Mouse (Mus musculus): Measurements from ENCODE around the gene Pex11g. TPM values are rescaled to one million over a fixed set of nuclear protein-coding genes. Genes with fewer than 3 reads are reported as not detected.

The Pex11g gene
- polyA plus RNA-seq, 1 experiment from 2014 or later = 3.7 TPM

DNA sequence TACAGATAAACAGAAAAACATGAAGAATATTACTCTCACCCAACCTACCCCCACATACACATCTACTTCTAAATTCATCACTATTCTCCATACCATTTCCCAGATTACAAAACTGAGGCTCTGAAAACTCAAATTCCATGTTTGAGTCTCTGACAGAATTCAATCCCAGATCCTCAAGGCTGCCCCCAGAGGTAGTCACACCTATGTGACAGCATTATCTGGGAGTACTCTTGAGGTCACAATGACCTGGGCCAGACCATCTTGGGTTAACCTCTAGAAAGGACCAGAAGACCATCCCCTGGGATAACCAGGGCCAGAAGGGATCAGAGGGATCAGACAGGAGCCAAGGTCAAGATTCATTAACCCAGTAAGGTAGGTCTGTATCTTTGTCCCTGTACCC, 3.1 kb upstream of the Pex11g start, which contains the start of gene Tex45:
Tex45 (plus strand) TSS at position 301 of the 400 bp plus-strand sequence.
- peaks cover 8% of the 10 kb centered on the region; the same call in 1 of the 2 replicates for H3K4me1 ChIP-seq
- no peaks in the 10 kb centered on the region for H3K9me3 ChIP-seq (replicated peaks)
- H3K27me3 ChIP-seq = peaks cover 5% of the 10 kb centered on the region; the same call in 1 of the 2 replicates
- no peak within 1 kb of the TSS for H3K9ac ChIP-seq
- H3K4me2 ChIP-seq (replicated peaks) = no peak within 1 kb of the TSS
- H3K36me3 ChIP-seq = no peaks in the 10 kb centered on the region
- no peak within 1 kb of the TSS for H3K4me3 ChIP-seq
- H3K27ac ChIP-seq = no peak within 1 kb of the TSS
- no peak for ATAC-seq (ENCODE audit: low FRiP score)

DNA sequence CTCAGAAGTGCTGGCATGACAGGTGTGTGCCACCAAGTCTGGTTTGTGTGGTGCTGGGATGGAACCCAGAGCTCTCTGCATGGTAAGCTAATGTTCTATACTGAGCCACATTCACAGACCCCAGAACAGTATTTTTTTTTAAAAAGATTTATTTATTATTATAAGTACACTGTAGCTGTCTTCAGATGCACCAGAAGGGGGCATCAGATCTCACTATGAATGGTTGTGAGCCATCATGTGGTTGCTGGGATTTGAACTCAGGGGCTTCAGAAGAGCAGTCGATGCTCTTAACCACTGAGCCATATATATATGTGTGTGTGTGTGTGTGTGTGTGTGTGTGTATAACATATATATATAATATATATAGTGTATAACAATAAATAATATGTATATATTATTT, 1.4 kb upstream of the Pex11g start:
- 93% methylated on average over 1 of the region's 1 CpGs for WGBS
- H3K27me3 ChIP-seq = no peaks in the 10 kb centered on the region
- H3K9ac ChIP-seq = no peak overlapping the region
- H3K4me3 ChIP-seq = no peak overlapping the region
- H3K4me2 ChIP-seq (replicated peaks) = no peak overlapping the region
- peaks cover 8% of the 10 kb centered on the region; the same call in 1 of the 2 replicates for H3K4me1 ChIP-seq
- ATAC-seq (ENCODE audit: low FRiP score) = no peak
- no peaks in the 10 kb centered on the region for H3K9me3 ChIP-seq (replicated peaks)
- no peaks in the 10 kb centered on the region for H3K36me3 ChIP-seq
- no peak overlapping the region for H3K27ac ChIP-seq

DNA sequence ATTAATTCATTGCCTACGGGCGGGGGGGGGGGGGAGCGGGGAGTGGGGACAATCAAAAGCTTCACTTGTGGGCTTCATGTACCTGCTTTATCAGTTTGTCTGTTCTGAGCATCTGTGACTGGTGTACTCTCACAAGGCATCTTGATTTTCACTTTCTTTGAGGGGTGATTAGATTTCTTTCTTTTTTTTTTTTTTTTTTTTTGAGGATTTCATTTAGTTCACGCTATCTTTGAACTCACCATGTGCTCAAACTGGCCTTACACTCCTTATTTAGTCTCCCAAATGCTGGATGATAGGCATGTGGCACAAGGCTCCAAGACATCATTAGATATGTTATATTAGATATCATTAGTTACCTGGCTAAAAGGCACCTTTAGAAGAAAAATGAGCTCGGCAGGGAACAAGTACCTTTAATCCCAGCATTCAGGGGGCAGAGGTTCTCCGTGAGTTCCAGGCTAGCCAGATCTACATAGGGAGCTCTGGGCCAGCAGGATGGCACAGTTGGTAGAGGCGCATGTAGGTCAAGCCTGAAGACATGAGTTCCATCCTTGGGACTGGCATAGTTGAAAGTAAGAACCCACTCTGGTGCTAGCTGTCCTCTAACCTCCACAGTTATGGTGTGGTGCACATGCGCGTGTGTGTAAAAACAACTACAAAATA, 536 bp upstream of the Pex11g start:
- Histone ChIP-seq H3K27ac (peak overlapping the region; percentile 89), H3K27me3 (no peaks in the 10 kb centered on the region), H3K9me3 (replicated peaks) (no peaks in the 10 kb centered on the region), H3K36me3 (no peaks in the 10 kb centered on the region), H3K9ac (peak overlapping the region; percentile 68), H3K4me1 (peaks cover 8% of the 10 kb centered on the region; the same call in 1 of the 2 replicates), H3K4me3 (peak overlapping the region; percentile 35), H3K4me2 (replicated peaks) (peak overlapping the region; percentile 67)
- 57% methylated on average over 9 of the region's 9 CpGs for WGBS
- ATAC-seq (ENCODE audit: low FRiP score) = peak; percentile 41

- 60% methylated on average over 5 of the region's 5 CpGs for WGBS
- no peak for ATAC-seq (ENCODE audit: low FRiP score)
- Histone ChIP-seq H3K27ac (no peak overlapping the region), H3K9me3 (replicated peaks) (no peaks in the 10 kb centered on the region), H3K9ac (no peak overlapping the region), H3K4me2 (replicated peaks) (no peak overlapping the region), H3K4me3 (no peak overlapping the region), H3K4me1 (peaks cover 8% of the 10 kb centered on the region; the same call in 1 of the 2 replicates), H3K27me3 (no peaks in the 10 kb centered on the region), H3K36me3 (no peaks in the 10 kb centered on the region)
These were observed 3.2 kb downstream of the Pex11g start for GRCm38 (mm10) chr8:3464309-3464708.

- no peak overlapping the region for H3K4me3 ChIP-seq
- ATAC-seq (ENCODE audit: low FRiP score) = no peak
- WGBS = 90% methylated on average over 2 of the region's 2 CpGs
- no peak overlapping the region for H3K4me2 ChIP-seq (replicated peaks)
- no peaks in the 10 kb centered on the region for H3K27me3 ChIP-seq
- H3K4me1 ChIP-seq = peaks cover 7% of the 10 kb centered on the region; the same call in 1 of the 2 replicates
- no peaks in the 10 kb centered on the region for H3K9me3 ChIP-seq (replicated peaks)
- H3K36me3 ChIP-seq = no peaks in the 10 kb centered on the region
- no peak overlapping the region for H3K9ac ChIP-seq
- H3K27ac ChIP-seq = no peak overlapping the region
These were observed 4.2 kb downstream of the Pex11g start for GRCm38 (mm10) chr8:3463248-3463647.

DNA sequence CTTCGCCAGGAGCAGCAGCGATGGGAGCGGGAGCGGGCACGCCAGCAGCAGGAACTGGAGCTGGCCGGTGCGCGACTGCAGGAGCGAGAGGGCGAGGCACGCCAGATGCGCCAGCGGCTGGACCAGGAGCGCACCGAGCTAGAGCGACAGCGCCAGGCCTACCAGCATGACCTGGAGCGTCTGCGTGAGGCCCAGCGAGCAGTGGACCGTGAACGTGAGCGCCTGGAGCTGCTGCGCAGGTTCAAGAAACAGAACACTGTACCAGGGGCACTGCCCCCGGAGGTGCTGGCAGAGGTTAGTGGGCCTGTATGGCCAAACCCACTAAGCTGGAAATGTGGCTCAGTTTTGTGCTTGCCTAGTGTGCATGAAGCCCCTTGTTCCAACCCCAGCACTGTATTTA, 15.5 kb downstream of the Pex11g start:
- ATAC-seq (ENCODE audit: low FRiP score) = no peak
- peaks cover 90% of the 10 kb centered on the region for H3K36me3 ChIP-seq
- H3K27ac ChIP-seq = no peak overlapping the region
- no peak overlapping the region for H3K4me3 ChIP-seq
- H3K9ac ChIP-seq = no peak overlapping the region
- 96% methylated on average over 25 of the region's 25 CpGs for WGBS
- H3K4me2 ChIP-seq (replicated peaks) = no peak overlapping the region
- no peaks in the 10 kb centered on the region for H3K27me3 ChIP-seq
- H3K9me3 ChIP-seq (replicated peaks) = no peaks in the 10 kb centered on the region; the same call in 1 of the 2 replicates
- no peaks in the 10 kb centered on the region for H3K4me1 ChIP-seq

GRCm38 (mm10) chr8:3450670-3451069, 16.8 kb downstream of the Pex11g start:
- Histone ChIP-seq H3K9me3 (replicated peaks) (no peaks in the 10 kb centered on the region; the same call in 1 of the 2 replicates), H3K4me3 (no peak overlapping the region), H3K27ac (no peak overlapping the region), H3K9ac (no peak overlapping the region), H3K4me1 (no peaks in the 10 kb centered on the region), H3K36me3 (peaks cover 92% of the 10 kb centered on the region), H3K4me2 (replicated peaks) (no peak overlapping the region), H3K27me3 (no peaks in the 10 kb centered on the region)
- peak; percentile 51; the same call in 1 of the 2 replicates for ATAC-seq (ENCODE audit: low FRiP score)
- WGBS = 28% methylated on average over 5 of the region's 5 CpGs

- Histone ChIP-seq H3K27ac (no peak overlapping the region), H3K9me3 (replicated peaks) (no peaks in the 10 kb centered on the region; the same call in 1 of the 2 replicates), H3K4me3 (no peak overlapping the region), H3K4me1 (no peaks in the 10 kb centered on the region), H3K9ac (no peak overlapping the region), H3K27me3 (no peaks in the 10 kb centered on the region), H3K4me2 (replicated peaks) (no peak overlapping the region), H3K36me3 (peaks cover 85% of the 10 kb centered on the region)
- WGBS = 91% methylated on average over 2 of the region's 2 CpGs
- ATAC-seq (ENCODE audit: low FRiP score) = no peak
These were observed 18.3 kb downstream of the Pex11g start for GRCm38 (mm10) chr8:3449226-3449625.

GRCm38 (mm10) chr8:3439510-3439909, 28.0 kb downstream of the Pex11g start:
- H3K4me2 ChIP-seq (replicated peaks) = no peak overlapping the region
- H3K9ac ChIP-seq = no peak overlapping the region
- H3K36me3 ChIP-seq = peaks cover 78% of the 10 kb centered on the region
- H3K4me1 ChIP-seq = no peaks in the 10 kb centered on the region
- H3K4me3 ChIP-seq = no peak overlapping the region
- H3K9me3 ChIP-seq (replicated peaks) = no peaks in the 10 kb centered on the region
- no peak for ATAC-seq (ENCODE audit: low FRiP score)
- H3K27me3 ChIP-seq = no peaks in the 10 kb centered on the region
- 79% methylated on average over 12 of the region's 12 CpGs for WGBS
- no peak overlapping the region for H3K27ac ChIP-seq

GRCm38 (mm10) chr8:3436492-3436891, 31.0 kb downstream of the Pex11g start:
- Histone ChIP-seq H3K4me1 (no peaks in the 10 kb centered on the region), H3K36me3 (peaks cover 93% of the 10 kb centered on the region), H3K27me3 (no peaks in the 10 kb centered on the region), H3K9me3 (replicated peaks) (no peaks in the 10 kb centered on the region), H3K9ac (no peak overlapping the region), H3K4me3 (no peak overlapping the region), H3K27ac (no peak overlapping the region), H3K4me2 (replicated peaks) (no peak overlapping the region)
- WGBS = 88% methylated on average over 6 of the region's 6 CpGs
- no peak for ATAC-seq (ENCODE audit: low FRiP score)

GRCm38 (mm10) chr8:3431113-3431512, 36.4 kb downstream of the Pex11g start:
- no peak for ATAC-seq (ENCODE audit: low FRiP score)
- WGBS = 89% methylated on average over 3 of the region's 3 CpGs
- H3K9ac ChIP-seq = no peak overlapping the region
- H3K9me3 ChIP-seq (replicated peaks) = no peaks in the 10 kb centered on the region
- no peaks in the 10 kb centered on the region for H3K27me3 ChIP-seq
- H3K36me3 ChIP-seq = peaks cover 68% of the 10 kb centered on the region
- H3K4me1 ChIP-seq = no peaks in the 10 kb centered on the region
- no peak overlapping the region for H3K27ac ChIP-seq
- no peak overlapping the region for H3K4me3 ChIP-seq
- no peak overlapping the region for H3K4me2 ChIP-seq (replicated peaks)

- no peaks in the 10 kb centered on the region for H3K9me3 ChIP-seq (replicated peaks)
- no peak for ATAC-seq (ENCODE audit: low FRiP score)
- no peak overlapping the region for H3K9ac ChIP-seq
- no peaks in the 10 kb centered on the region for H3K27me3 ChIP-seq
- H3K4me2 ChIP-seq (replicated peaks) = no peak overlapping the region
- no peak overlapping the region for H3K4me3 ChIP-seq
- no peak overlapping the region for H3K27ac ChIP-seq
- no peaks in the 10 kb centered on the region for H3K4me1 ChIP-seq
- WGBS = 77% methylated on average over 2 of the region's 2 CpGs
- H3K36me3 ChIP-seq = peaks cover 58% of the 10 kb centered on the region
These were observed 37.5 kb downstream of the Pex11g start for GRCm38 (mm10) chr8:3429966-3430365.

DNA sequence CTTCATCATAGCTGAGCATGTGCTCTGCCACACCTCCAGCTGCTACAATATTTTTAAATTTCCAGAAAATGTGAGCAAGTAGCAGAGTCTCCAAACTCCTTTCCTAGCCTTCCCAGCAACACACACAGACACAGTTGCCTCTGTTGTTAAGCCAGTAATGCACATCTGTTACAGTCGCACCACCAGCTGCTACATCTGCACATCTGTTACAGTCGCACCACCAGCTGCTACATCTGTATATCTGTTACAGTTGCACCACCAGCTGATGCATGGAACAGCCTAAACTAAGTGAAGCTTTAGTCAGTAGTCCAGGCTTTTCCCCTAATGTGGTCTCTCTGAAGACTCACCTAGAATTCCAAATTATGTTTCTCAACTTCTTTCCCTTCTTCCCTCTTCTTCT, 39.1 kb downstream of the Pex11g start:
- no peak overlapping the region for H3K4me3 ChIP-seq
- H3K9ac ChIP-seq = no peak overlapping the region
- 91% methylated on average over 2 of the region's 2 CpGs for WGBS
- no peaks in the 10 kb centered on the region for H3K9me3 ChIP-seq (replicated peaks)
- H3K27ac ChIP-seq = no peak overlapping the region
- no peak overlapping the region for H3K4me2 ChIP-seq (replicated peaks)
- H3K27me3 ChIP-seq = no peaks in the 10 kb centered on the region
- no peaks in the 10 kb centered on the region for H3K4me1 ChIP-seq
- H3K36me3 ChIP-seq = peaks cover 46% of the 10 kb centered on the region
- no peak for ATAC-seq (ENCODE audit: low FRiP score)
